Mouse (Mus musculus): Measurements from ENCODE around the gene Wdr73. TPM values are rescaled to one million over a fixed set of nuclear protein-coding genes. Genes with fewer than 3 reads are reported as not detected.
A peak's percentile ranks its signal among the peaks of the same experiment; 100 is the strongest.
"Not testable (repeated sequence)": the region's sequence is repeated elsewhere in the genome, so short reads cannot be mapped to it uniquely, and the experiment has no call there.

The Wdr73 gene
- 36.3 and 43.3 TPM in 2 replicates for polyA plus RNA-seq (2015; fragmentation: Nextera tagmentation; extraction: Ambion mirVana)

GRCm38 (mm10) chr7:80900944-80901501, at the start of gene Wdr73:
Gene Wdr73, minus strand, starts transcription at chr7:80901269.
- Histone ChIP-seq H3K27ac (replicated peaks) (peak within 1 kb of the TSS; percentile 84), H3K4me2 (peak within 1 kb of the TSS; percentile 97), H3K4me1 (replicated peaks) (peaks cover 37% of the 10 kb centered on the region), H3K4me3 (peak within 1 kb of the TSS; percentile 81), H3K9me3 (no peaks in the 10 kb centered on the region), H3K36me3 (peaks cover 42% of the 10 kb centered on the region), H3K9ac (peak within 1 kb of the TSS; percentile 79), H3K27me3 (no peaks in the 10 kb centered on the region)
- under 1% methylated on average over 36 of the region's 36 CpGs for WGBS
- peak; percentile 94 for ATAC-seq (ENCODE audit: low read depth)

GRCm38 (mm10) chr7:80947445-80948350, 46.6 kb upstream of the Wdr73 start, which contains the start of gene Sec11a:
Gene Sec11a, minus strand, starts transcription at chr7:80947780.
- peak within 1 kb of the TSS; percentile 71 for H3K4me2 ChIP-seq
- peak; percentile 100 for ATAC-seq (ENCODE audit: low read depth)
- H3K27ac ChIP-seq (replicated peaks) = peak within 1 kb of the TSS; percentile 96
- peaks cover 5% of the 10 kb centered on the region; the same call in 1 of the 2 replicates for H3K27me3 ChIP-seq
- 0 out of 2 replicates have a peak, but pooled peaks cover 11% of the 10 kb centered on the region for H3K36me3 ChIP-seq
- WGBS = 1% methylated on average over 44 of the region's 44 CpGs
- H3K4me3 ChIP-seq = peak within 1 kb of the TSS; percentile 73
- peaks cover 33% of the 10 kb centered on the region for H3K4me1 ChIP-seq (replicated peaks)
- H3K9me3 ChIP-seq = no peaks in the 10 kb centered on the region
- H3K9ac ChIP-seq = peak within 1 kb of the TSS; percentile 85

GRCm38 (mm10) chr7:80939808-80940207, 38.7 kb upstream of the Wdr73 start:
- Histone ChIP-seq H3K4me3 (no peak overlapping the region), H3K27me3 (no peaks in the 10 kb centered on the region), H3K4me2 (no peak overlapping the region), H3K4me1 (replicated peaks) (peaks cover 16% of the 10 kb centered on the region), H3K36me3 (peaks cover 11% of the 10 kb centered on the region), H3K27ac (replicated peaks) (no peak overlapping the region), H3K9me3 (no peaks in the 10 kb centered on the region), H3K9ac (no peak overlapping the region)
- 91% methylated on average over 4 of the region's 4 CpGs for WGBS
- no peak for ATAC-seq (ENCODE audit: low read depth)

- H3K36me3 ChIP-seq = peaks cover 26% of the 10 kb centered on the region
- H3K27ac ChIP-seq (replicated peaks); ATAC-seq (ENCODE audit: low read depth); H3K9me3 ChIP-seq; H3K4me1 ChIP-seq (replicated peaks); H3K4me3 ChIP-seq; H3K4me2 ChIP-seq; H3K27me3 ChIP-seq; H3K9ac ChIP-seq: not testable (repeated sequence)
Measured at GRCm38 (mm10) chr7:80937304-80937666, 36.2 kb upstream of the Wdr73 start.

GRCm38 (mm10) chr7:80936617-80937303, 35.7 kb upstream of the Wdr73 start:
- not testable (repeated sequence) for H3K4me3 ChIP-seq; H3K9me3 ChIP-seq; H3K27me3 ChIP-seq; H3K9ac ChIP-seq; H3K4me2 ChIP-seq; H3K27ac ChIP-seq (replicated peaks); H3K4me1 ChIP-seq (replicated peaks); ATAC-seq (ENCODE audit: low read depth)
- H3K36me3 ChIP-seq = peaks cover 31% of the 10 kb centered on the region
- WGBS = 83% methylated on average over 7 of the region's 7 CpGs

- peaks cover 39% of the 10 kb centered on the region for H3K36me3 ChIP-seq
- no peak overlapping the region for H3K4me2 ChIP-seq
- H3K27me3 ChIP-seq = no peaks in the 10 kb centered on the region
- H3K4me3 ChIP-seq = no peak overlapping the region
- 89% methylated on average over 1 of the region's 1 CpGs for WGBS
- ATAC-seq (ENCODE audit: low read depth) = no peak
- no peak overlapping the region for H3K9ac ChIP-seq
- H3K9me3 ChIP-seq = no peaks in the 10 kb centered on the region
- H3K4me1 ChIP-seq (replicated peaks) = peaks cover 8% of the 10 kb centered on the region; the same call in 1 of the 2 replicates
- H3K27ac ChIP-seq (replicated peaks) = no peak overlapping the region
Measured at GRCm38 (mm10) chr7:80935834-80936233, 34.8 kb upstream of the Wdr73 start.

GRCm38 (mm10) chr7:80932777-80933176, 31.7 kb upstream of the Wdr73 start:
- Histone ChIP-seq H3K4me2 (no peak overlapping the region), H3K9me3 (no peaks in the 10 kb centered on the region), H3K9ac (no peak overlapping the region), H3K36me3 (peaks cover 41% of the 10 kb centered on the region), H3K4me3 (no peak overlapping the region), H3K4me1 (replicated peaks) (peaks cover under 1% of the 10 kb centered on the region; the same call in 1 of the 2 replicates), H3K27ac (replicated peaks) (no peak overlapping the region), H3K27me3 (no peaks in the 10 kb centered on the region)
- no peak for ATAC-seq (ENCODE audit: low read depth)
- 85% methylated on average over 1 of the region's 1 CpGs for WGBS

GRCm38 (mm10) chr7:80931618-80932207, 30.6 kb upstream of the Wdr73 start:
- no peak overlapping the region for H3K4me2 ChIP-seq
- no peaks in the 10 kb centered on the region for H3K9me3 ChIP-seq
- H3K27ac ChIP-seq (replicated peaks) = no peak overlapping the region
- no peak for ATAC-seq (ENCODE audit: low read depth)
- peaks cover 49% of the 10 kb centered on the region for H3K36me3 ChIP-seq
- H3K27me3 ChIP-seq = no peaks in the 10 kb centered on the region
- H3K4me3 ChIP-seq = no peak overlapping the region
- no peak overlapping the region for H3K9ac ChIP-seq
- H3K4me1 ChIP-seq (replicated peaks) = no peaks in the 10 kb centered on the region
- WGBS = 82% methylated on average over 8 of the region's 8 CpGs

GRCm38 (mm10) chr7:80923165-80923564, 22.1 kb upstream of the Wdr73 start:
- H3K27me3 ChIP-seq = no peaks in the 10 kb centered on the region
- ATAC-seq (ENCODE audit: low read depth) = no peak
- H3K4me1 ChIP-seq (replicated peaks) = no peaks in the 10 kb centered on the region
- WGBS = 91% methylated on average over 2 of the region's 2 CpGs
- no peak overlapping the region for H3K4me2 ChIP-seq
- no peaks in the 10 kb centered on the region for H3K9me3 ChIP-seq
- H3K36me3 ChIP-seq = peaks cover 77% of the 10 kb centered on the region
- no peak overlapping the region for H3K4me3 ChIP-seq
- no peak overlapping the region for H3K9ac ChIP-seq
- H3K27ac ChIP-seq (replicated peaks) = no peak overlapping the region

GRCm38 (mm10) chr7:80919647-80920008, 18.6 kb upstream of the Wdr73 start:
- Histone ChIP-seq H3K9ac (no peak overlapping the region), H3K27me3 (no peaks in the 10 kb centered on the region), H3K4me3 (no peak overlapping the region), H3K4me1 (replicated peaks) (no peaks in the 10 kb centered on the region), H3K9me3 (no peaks in the 10 kb centered on the region), H3K4me2 (no peak overlapping the region), H3K36me3 (peaks cover 83% of the 10 kb centered on the region), H3K27ac (replicated peaks) (no peak overlapping the region)
- ATAC-seq (ENCODE audit: low read depth) = no peak
- 89% methylated on average over 5 of the region's 5 CpGs for WGBS

GRCm38 (mm10) chr7:80918982-80919646, 18.0 kb upstream of the Wdr73 start:
- H3K36me3 ChIP-seq = peaks cover 83% of the 10 kb centered on the region
- WGBS = 85% methylated on average over 8 of the region's 8 CpGs
- no peaks in the 10 kb centered on the region for H3K27me3 ChIP-seq
- no peak overlapping the region for H3K4me2 ChIP-seq
- H3K4me3 ChIP-seq = no peak overlapping the region
- no peaks in the 10 kb centered on the region for H3K9me3 ChIP-seq
- no peak overlapping the region for H3K27ac ChIP-seq (replicated peaks)
- H3K9ac ChIP-seq = no peak overlapping the region
- ATAC-seq (ENCODE audit: low read depth) = no peak
- H3K4me1 ChIP-seq (replicated peaks) = no peaks in the 10 kb centered on the region
